Mouse (Mus musculus): ENCODE results near the gene Cwc15. TPM values are rescaled to one million over a fixed set of nuclear protein-coding genes. Genes with fewer than 3 reads are reported as not detected.
"Not testable (repeated sequence)": the region's sequence is repeated elsewhere in the genome, so short reads cannot be mapped to it uniquely, and the experiment has no call there.

Cwc15 gene
- 10 to 100 TPM; 92.6 to 98.8 (median 96.1) TPM for total RNA-seq (2022)

DNA sequence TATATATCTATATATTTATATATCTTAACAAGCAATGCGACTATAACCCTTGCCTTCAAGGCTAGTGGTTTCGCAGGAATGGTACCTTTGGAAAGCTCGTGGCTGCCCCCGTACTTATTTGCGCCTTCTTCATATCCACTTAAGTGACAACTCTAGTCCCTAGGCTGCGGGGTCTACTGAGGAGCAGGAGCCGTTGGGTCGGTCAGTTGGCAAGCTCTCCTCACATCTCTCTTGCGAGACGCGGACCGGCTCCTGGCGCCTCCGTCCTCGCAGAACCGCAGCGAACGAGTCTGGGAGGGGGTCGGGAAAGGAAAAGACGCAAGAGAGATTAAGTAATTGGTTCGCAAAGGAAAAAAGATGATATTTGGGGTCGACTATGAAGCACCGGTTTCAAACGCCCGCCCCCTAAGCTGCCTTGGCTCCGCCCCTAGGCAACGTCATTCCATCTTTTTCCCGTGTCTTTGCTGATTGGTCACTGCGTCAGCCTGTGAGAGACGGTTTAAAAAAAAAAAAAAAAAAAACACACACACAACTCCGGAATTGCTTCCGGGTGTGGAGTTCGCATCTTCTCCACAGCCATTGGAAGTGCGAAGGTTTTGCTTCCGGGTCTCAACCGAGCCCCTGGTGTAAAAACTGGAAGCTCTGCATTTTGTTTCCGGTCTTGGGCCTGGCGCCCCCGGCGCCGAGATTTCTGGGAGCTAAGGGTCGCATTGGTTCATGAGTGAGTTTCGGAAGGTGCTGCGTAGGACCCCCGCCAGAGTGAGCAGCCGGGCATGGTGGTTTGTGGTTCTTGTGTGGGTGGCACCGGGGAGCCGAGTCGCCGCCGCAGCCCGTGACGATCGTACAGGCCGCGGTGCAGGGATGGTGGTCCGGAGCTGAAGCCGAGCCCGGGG is at the start of gene Cwc15, which contains the start of gene Kdm4d:
Gene Cwc15 (plus strand): TSS at position 595 of the 893 bp plus-strand sequence.
Gene Kdm4d (minus strand): TSS at position 460 of the 893 bp plus-strand sequence.
- peak; percentile 84 to 91 for DNase-seq (ENCODE audit: low spot score in 2 of 2)

DNA sequence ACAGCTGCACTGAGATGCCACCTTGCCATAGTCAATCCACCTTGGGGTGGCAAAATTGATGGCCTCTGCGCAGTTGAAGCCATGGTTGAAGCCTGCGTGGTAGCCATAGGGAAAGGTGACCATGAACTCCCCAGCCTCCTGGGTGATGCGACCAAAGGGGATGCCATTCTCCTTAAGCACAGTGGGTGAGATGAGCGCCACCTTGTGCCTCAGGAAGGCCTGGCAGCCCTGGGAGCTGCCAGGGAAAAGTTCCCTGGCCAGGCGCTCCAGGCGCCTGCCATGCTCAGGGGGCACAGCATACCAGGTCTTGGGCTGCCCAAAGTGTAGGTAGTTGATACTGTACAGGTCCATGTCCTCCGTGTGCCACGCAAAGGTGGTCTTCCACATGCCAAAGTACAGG is 49.3 kb upstream of the Cwc15 start:
- not testable (repeated sequence) for DNase-seq (ENCODE audit: low spot score in 2 of 2)

DNA sequence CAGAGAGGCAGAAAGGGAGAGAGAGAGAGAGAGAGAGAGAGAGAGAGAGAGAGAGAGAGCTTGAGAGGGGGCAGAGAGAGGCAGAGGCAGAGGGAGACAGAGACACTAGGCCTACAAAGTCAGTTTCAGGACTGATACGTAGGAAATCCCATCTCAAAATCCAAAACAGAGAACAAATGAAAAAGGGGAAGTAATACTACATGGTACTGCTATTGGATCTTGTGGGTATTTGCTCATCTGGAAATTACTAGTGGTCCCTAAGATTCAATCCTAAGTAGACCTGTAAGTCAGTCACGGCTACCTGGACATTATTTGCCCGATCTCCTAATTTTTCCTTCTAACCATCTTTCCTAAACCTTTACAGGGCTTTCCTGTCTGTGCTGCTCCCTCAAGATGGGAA is 44.1 kb upstream of the Cwc15 start:
- DNase-seq (ENCODE audit: low spot score in 2 of 2), result no peak

DNA sequence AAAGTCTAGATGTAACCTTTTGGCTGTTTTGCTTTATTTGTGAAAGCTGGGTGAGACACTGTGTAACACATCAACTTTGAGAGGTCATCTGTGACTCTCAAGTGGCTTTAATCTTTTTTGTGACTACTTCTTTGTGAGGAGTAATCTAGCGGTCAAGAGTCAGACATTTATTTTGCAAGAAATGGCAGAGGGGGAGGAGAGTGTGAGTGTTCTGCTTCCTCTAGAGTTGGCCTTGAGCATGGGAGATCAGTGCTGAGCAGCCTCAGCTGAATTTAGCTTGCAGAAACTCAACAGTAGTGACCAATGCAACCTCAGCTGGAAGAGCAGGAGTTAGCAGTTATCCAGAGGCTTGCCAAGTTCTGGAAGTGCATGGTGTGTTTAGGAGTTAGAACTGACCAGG is 37.9 kb upstream of the Cwc15 start:
- not testable (repeated sequence) for DNase-seq (ENCODE audit: low spot score in 2 of 2)

DNA sequence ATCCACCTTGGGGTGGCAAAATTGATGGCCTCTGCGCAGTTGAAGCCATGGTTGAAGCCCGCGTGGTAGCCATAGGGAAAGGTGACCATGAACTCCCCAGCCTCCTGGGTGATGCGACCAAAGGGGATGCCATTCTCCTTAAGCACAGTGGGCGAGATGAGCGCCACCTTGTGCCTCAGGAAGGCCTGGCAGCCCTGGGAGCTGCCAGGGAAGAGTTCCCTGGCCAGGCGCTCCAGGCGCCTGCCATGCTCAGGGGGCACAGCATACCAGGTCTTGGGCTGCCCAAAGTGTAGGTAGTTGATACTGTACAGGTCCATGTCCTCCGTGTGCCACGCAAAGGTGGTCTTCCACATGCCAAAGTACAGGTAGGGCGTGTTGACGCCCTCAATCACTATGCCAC is 36.7 kb upstream of the Cwc15 start:
- not testable (repeated sequence) for DNase-seq (ENCODE audit: low spot score in 2 of 2)

DNA sequence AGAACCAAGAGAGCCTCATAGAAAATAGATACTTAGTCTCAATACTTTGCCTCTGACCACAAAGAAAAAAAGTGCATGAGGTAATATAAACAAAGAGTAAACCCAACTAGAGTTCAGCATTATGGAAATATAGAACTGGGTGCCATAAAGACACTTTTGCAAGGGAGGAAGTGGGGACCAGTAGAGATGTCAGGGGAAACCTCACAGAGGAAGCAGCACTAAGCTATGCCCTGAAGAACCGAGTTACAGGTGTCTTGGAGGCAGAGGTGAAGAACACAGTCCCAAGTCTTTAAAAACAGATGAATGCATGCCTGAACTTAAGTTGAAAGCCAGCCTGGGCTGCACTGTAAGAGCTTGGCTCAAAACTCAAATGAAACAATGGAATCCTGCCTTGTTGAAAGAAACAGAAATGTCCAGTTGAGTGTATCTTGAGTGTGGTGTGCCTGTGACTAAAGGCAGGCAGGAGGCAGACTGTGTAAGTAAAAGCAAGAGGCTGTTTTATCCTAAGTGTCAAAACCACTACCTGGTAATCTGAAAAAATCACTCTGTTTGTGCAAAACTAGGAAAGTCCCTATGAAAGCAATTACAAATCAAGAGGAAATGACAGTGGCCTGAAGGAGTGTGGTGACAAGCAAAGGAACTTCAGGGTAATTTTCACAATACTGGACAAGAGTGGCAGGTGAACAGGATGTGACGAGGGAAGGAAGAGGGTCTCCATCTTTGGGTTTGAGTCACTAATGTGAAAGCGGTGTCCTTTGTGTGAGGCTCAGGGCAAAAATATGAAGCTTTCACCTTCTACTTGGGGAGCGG is 1.3 kb upstream of the Cwc15 start:
- no peak for DNase-seq (ENCODE audit: low spot score in 2 of 2)

DNA sequence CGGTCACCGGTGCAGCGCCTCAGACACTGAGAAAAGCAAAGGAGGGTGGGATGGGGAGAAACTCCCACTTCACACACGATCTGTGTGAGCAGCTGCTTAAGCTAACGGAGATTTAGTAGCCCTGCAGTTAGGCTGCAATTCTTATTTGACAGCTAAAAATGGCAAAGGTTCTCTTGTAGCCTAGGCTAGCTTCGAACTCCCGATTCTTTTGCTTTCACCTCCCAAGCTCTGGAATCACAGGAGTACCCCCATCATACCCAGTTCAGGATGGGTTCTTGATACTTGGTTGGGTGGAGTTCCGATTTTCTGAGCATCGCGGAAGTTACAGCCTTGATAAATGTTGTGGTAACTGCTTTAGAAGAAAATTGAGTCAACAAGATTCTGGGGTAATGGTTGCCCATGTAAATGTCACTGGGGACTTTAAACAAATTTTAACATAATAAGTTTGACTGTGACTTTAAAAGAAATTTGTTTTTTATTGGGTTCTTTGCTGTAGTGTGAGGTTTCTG is 553 bp downstream of the Cwc15 start:
- DNase-seq (ENCODE audit: low spot score in 2 of 2), result no peak

DNA sequence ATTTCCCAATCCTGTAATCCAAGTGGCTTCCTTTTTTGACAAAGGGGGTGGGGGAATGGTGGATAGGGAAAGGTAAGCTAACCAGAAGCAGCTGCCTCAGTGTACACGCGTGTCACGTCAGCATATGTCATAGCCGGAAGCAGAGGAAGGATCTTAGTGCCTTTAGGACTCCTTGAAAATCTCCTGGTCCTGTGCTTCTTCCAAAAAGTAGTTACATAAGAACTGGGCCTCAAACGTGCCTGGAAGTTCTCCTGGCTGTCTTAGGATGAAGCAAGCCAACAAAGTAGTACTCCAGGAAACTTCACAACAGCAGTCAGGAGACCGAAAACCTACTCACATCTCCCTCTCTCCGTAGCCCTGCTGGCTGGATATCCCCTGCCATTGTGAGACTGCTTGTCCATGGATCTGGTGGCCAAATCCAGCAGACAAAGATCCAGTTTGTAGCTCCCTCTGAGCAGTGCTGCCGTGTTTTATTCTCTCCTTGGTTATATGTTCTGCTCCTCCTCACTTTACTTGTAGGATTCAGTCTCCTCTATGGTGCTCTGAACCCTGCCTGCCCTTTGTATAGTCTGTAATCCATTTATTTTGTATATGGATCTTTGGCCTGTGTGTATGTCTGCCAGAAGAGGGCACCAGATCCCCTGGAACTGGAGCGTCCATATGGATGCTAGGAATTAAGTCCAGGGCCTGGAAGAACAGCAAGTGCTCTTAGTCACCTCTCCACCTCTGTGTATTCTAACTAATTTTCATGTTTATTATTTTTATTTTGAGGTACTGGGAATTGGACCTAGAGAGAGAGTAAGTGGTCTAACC is 12.4 kb downstream of the Cwc15 start:
- no peak for DNase-seq (ENCODE audit: low spot score in 2 of 2)

DNA sequence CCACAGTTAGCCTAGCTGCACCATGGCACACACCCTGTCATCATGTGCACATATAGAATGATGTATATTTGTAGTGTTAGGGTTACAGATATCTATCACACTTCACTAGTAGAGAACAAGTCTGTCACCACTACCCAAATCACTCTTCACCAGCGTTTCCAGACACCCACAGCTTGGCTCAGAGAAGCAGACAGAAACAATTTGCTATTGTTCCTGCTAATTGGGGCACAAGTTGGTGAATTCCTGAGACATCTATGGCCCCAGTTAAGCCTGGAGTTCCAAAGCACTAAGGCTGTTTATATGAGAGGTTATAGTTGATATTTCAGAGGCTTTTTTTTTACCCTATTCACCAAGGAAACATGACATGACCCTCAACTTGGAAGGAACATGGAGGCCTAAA is 16.9 kb downstream of the Cwc15 start:
- DNase-seq (ENCODE audit: low spot score in 2 of 2), result no peak

DNA sequence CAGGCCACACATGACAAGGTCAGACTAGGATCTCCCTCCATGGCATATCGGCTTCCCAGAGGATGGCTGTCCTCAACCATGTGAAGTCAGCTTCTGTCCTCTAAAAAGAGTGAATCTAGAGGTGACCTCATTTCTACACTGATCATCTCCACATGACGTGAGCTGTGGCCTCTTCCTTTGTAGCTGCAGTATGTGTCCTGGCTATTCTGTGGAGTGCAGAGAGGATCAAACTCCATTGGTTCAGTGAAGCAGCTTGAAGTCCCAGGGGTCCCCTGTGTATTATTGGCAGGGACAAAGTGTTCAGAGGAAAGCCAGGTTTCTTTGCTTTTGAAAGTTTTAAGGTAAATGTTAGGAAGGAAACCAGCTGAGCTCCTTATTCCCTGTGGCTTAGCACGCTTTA is 17.7 kb downstream of the Cwc15 start:
- DNase-seq (ENCODE audit: low spot score in 2 of 2), result no peak

DNA sequence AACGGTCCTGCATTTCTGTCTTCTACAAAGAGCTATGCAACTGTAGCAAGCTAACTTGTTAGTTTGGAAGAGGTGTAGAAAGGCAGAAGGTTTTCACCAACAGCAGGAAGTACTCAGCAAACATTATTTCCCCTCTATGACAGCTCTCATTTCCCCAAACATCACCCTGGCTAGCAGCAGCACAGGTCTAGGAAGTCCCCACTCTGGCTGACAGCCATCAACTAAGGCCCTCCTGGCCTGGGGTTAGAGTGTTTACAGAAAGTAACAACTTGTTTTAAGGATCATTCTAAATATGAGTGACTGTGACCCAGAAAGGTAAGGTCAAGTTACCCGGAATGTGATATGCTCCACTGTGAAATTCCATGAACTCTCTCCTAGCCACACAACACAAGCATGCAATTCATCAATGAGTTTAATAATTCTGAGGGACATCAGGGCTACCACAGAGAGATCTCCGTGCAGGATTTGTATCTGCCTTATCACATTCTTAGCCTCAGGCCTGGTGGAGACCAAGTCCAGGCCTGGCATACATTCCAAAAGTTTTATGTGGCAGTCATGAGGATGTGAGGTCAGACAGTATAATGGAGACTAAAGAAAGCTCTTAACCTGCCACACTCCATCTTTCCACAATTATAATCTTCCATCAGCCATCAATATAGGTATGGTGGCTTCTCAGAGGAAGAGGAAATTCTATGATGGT is 20.7 kb downstream of the Cwc15 start:
- DNase-seq (ENCODE audit: low spot score in 2 of 2), result no peak

DNA sequence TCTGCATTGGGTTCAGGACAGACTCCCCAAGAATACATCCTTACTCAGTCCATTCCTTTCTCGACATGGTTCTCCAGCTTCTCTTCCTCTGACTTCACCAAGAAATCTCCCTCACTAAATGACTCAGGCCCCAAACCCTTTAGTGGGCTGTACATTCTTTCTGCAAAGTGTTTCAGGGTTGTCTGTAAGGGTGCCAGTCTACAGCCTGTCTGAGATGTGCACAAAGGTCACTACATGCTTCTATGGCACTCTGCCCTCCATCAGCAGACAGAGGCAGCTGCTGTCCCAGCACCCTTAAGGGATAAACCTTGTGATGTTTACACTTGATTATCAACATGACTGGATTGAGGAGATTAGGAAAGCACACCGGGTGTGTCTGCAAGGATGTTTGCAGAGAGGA is 21.3 kb downstream of the Cwc15 start:
- no peak for DNase-seq (ENCODE audit: low spot score in 2 of 2)

DNA sequence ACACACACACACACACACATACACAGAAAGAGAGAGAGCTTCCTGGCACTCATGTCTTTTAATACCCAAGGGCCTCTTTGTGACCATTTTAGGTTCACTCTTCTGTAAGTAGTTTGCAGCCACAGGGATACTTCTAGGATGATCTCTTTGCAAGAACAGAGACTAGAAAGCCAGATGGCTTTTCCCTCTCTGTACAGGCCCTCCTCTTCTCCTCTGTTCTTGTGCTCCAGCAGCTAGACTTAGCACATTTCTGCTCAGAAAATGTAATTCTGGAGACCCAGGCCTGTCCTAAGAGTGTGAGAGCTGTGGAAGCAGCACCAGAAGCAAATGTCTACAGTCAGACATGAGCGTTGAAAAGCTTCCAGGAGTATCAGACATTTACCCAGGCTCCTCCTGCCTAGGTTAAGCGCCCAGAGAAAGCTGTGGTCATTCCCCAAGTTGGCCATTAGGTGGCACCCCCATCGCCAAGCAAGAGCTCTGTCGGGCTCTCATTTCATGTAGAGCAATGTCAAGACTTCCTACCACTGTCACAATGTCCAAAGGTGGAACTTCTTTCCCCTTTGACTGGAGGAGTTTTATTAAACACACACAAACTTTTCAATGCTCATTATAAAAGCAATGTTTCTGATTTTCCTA is 23.1 kb downstream of the Cwc15 start:
- DNase-seq (ENCODE audit: low spot score in 2 of 2), result peak; percentile 64 to 74

DNA sequence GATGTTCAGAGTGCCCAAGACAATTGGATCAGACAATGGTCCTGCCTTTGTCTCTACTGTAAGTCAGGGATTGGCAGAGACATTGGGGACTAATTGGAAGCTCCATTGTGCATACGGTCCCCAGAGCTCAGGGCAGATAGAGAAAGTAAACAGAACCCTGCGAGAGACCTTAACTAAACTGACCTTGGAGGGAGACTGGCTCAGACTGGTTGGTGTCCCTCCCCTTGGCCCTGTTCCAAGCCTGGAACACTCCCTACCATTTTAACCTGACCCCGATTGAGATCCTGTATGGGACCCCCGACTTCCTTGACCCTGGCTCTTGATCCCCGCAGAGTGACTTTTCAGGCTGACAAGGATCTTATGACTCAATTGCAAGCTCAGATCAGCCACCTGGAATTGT is 29.6 kb downstream of the Cwc15 start:
- no peak for DNase-seq (ENCODE audit: low spot score in 2 of 2)

DNA sequence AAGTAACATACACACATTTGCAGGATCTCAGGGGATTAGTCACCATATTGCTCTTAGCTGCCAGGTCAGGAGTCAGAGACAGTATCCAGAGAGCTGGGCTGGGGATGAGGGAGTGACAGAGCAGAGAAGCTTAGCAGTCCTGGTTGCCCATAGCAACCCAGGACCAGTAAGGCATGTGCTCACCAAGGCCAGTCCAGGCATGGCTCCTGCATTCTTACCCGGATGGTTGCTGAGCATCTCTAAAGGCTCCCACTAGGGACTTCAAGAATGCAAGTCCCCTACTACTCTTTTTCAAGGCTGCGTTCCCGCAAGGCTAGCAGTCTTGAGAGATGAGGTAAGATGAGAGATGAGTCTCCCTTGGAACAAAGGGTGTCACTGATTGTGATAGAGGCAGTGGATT is 31.9 kb downstream of the Cwc15 start:
- no peak for DNase-seq (ENCODE audit: low spot score in 2 of 2)

DNA sequence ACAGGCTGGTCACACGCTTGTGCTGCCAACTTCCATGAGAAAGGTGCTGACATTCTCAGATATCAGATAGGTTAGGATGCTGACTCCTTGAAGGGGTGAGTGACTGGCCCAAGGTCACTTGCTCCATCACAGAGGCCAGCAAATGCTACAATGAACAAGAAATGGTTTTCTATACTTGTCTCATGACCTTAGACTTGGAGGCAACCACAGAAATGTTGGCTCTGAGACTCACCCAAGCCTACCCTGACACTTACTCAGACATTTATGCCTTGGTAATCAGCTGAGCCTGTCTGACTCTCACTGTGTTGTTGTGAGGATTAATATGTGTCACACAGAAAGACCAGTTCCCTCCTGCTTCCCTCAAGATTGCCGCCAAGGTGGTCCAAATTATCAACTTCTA is 33.2 kb downstream of the Cwc15 start:
- DNase-seq (ENCODE audit: low spot score in 2 of 2), result no peak

DNA sequence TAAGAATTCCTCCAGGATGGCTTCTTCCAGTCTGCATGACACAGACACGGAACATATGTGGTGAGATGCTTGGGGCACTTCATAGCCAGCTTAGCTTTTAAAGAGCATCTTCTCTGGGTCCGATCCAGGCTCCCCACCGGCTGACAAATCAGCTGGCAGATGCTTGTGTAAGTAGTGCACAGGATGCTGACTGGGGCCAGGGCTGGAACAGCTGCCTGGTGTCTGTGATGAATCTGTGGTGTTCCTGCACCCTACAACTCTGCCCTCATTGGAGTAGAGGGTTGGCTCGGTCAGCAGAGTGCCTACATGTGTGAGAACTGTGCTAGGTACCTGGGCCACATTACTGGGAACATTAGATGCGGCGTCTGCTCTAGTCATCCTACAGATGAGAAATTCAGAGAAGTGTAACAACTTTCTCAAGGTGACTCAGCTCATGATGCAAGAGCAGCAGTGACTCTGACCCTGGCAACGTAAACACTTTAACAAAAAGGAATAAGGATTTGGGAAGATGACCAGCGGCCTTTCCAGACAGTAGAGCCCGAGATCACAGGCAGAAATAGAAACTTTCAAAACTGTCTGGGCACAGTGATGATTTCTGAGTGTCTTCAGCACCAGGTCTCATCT is 34.5 kb downstream of the Cwc15 start:
- DNase-seq (ENCODE audit: low spot score in 2 of 2), result no peak

DNA sequence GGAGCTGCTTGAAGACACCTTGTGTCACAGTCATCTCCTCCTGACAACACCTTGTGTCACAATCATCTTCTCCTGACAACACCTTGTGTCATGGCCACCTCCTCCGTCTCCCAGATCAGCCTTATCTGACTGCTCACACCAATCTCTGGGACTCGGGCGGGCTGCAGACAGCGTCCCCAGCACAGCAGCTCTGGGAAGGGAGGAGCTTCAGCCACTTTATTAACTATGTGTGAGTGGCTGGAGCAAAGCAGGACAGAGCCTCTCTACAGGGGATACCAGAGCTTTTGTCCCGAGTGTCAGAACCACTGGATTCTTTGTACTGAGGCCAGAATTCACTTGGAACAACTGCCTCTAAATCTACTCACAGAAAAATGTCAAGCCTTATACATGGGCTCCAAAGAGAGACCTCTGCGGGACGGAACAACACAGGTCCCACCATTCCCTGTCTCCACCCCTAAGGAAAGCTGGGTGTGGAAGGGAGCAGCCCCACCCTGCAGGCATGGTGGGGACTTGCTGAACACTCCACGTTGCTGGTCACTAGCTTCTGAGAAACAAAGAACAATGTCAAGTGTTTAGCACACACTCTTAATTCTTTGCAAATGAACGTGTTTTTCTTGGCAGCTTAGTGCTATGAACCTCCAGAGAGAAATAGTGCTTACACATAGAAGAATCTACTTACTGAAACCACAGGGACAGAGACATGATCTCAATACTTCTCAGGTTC is 43.8 kb downstream of the Cwc15 start:
- no peak for DNase-seq (ENCODE audit: low spot score in 2 of 2)
